Mouse (Mus musculus): ENCODE results near the gene Tfap2e. TPM values are rescaled to one million over a fixed set of nuclear protein-coding genes. Genes with fewer than 3 reads are reported as not detected.
A peak's percentile ranks its signal among the peaks of the same experiment; 100 is the strongest.

The Tfap2e gene
- polyA plus RNA-seq (2017; shearing (Covaris generic)): not detected

GRCm38 (mm10) chr4:126736001-126736414, at the start of gene Tfap2e:
Gene Tfap2e, minus strand, starts transcription at chr4:126736240.
- no peak for ATAC-seq

GRCm38 (mm10) chr4:126782996-126783395, 47.0 kb upstream of the Tfap2e start:
- no peak for ATAC-seq

GRCm38 (mm10) chr4:126782512-126782911, 46.5 kb upstream of the Tfap2e start:
- ATAC-seq: no peak

- ATAC-seq: no peak
These were observed 45.8 kb upstream of the Tfap2e start for GRCm38 (mm10) chr4:126781871-126782270.

GRCm38 (mm10) chr4:126779826-126780775, 44.1 kb upstream of the Tfap2e start:
- no peak for ATAC-seq

GRCm38 (mm10) chr4:126779148-126779581, 43.1 kb upstream of the Tfap2e start:
- ATAC-seq: no peak

GRCm38 (mm10) chr4:126775182-126775581, 39.1 kb upstream of the Tfap2e start:
- ATAC-seq: no peak

GRCm38 (mm10) chr4:126773871-126774270, 37.8 kb upstream of the Tfap2e start:
- no peak for ATAC-seq

- ATAC-seq: no peak
These were observed 34.8 kb upstream of the Tfap2e start for GRCm38 (mm10) chr4:126770831-126771230.

- ATAC-seq: no peak
These were observed 33.9 kb upstream of the Tfap2e start for GRCm38 (mm10) chr4:126769800-126770563.

- ATAC-seq: no peak
These were observed 27.4 kb upstream of the Tfap2e start for GRCm38 (mm10) chr4:126763483-126763882.

GRCm38 (mm10) chr4:126762586-126763359, 26.7 kb upstream of the Tfap2e start:
- no peak for ATAC-seq

- no peak for ATAC-seq
These were observed 23.4 kb upstream of the Tfap2e start for GRCm38 (mm10) chr4:126759435-126759834.

- ATAC-seq: no peak
These were observed 22.3 kb upstream of the Tfap2e start for GRCm38 (mm10) chr4:126758299-126758698.

- ATAC-seq: no peak
These were observed 20.7 kb upstream of the Tfap2e start for GRCm38 (mm10) chr4:126756766-126757165.

GRCm38 (mm10) chr4:126754736-126755374, 18.8 kb upstream of the Tfap2e start:
- ATAC-seq: no peak

- ATAC-seq: no peak
These were observed 18.2 kb upstream of the Tfap2e start for GRCm38 (mm10) chr4:126754231-126754611.

- peak; percentile 97 for ATAC-seq
These were observed 17.5 kb upstream of the Tfap2e start, which contains the start of the genes Ncdn and AU040320 for GRCm38 (mm10) chr4:126753268-126754230. Gene Ncdn, minus strand, starts transcription at chr4:126753438. Gene AU040320, plus strand, starts transcription at chr4:126753544.

- no peak for ATAC-seq
These were observed 16.6 kb upstream of the Tfap2e start for GRCm38 (mm10) chr4:126752608-126753141.

GRCm38 (mm10) chr4:126752024-126752607, 16.1 kb upstream of the Tfap2e start:
- ATAC-seq: no peak

Data from inflammation-experienced regulatory T-cells, adult 6 months (primary cell).